11 mouse cellular contexts compared by ENCODE assay signal in the genomic region with DNA sequence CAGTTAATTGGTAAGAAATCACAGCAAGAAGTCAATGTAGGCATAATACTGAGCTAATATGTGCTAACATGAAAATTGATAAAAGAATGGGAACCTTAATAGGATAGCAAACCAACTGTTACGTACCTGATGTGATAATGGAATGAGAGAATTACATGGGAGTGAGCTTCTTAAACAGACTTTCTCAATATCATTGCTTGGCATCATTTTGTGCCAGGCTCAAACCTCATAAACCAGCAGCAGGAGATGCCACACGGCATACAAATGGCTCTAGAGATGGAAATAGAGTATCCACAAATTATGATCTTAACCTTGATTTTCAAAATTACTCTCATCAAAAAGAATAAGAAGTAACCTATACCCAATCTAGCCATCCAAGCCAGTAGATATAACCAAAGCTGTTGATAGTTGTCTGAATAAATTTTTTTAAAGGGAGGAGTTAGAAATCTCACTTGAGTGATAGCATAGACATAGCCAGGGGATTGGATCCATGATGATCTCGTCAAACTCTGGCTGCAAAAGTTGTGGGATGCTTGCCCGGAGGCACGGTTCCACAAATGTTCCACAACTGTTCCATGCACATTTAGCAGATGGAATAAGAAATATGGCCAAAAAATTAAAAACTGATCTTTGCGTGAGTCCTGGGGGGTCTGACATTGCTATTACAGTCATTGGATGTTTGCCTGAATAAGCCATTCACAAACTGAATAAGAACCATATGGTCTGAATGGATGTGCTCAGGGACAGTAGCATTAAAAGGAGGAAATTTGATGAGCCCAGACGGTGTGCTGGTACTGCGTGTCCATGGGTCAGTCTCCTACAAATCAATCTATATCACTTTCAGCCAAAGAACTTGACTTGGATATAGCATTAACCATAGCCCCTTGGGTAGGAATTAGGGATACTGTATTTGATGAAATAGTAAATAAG.
DNase-seq lines count a peak whose midpoint lies in the region; ATAC-seq and TF ChIP-seq lines count a peak whose summit lies in the region.
"Had no signal": no experiment of that assay in that cellular context is flagged by ENCODE, and none has a peak within 500 bp of the region (broad histone marks: within the 10 kb centered on the region; RNA-seq: fewer than 3 reads in every experiment).

No protein-coding gene starts in this region.

- 58% methylated on average over 8 of the region's 8 CpGs for WGBS in embryonic facial prominence, embryonic 14.5 days
- WGBS in embryonic facial prominence, embryonic 10.5 days: 85% methylated on average over 8 of the region's 8 CpGs
- 74% methylated on average over 8 of the region's 8 CpGs for WGBS in kidney, embryonic 16.5 days
- WGBS in liver, postnatal 0 days (ENCODE audit: insufficient replicate concordance): 86% methylated on average over 8 of the region's 8 CpGs

- no peak overlapping the region for H3K27ac ChIP-seq in embryonic facial prominence, embryonic 14.5 days (replicated peaks; ENCODE audit: low read depth, low read length)
- no peak overlapping the region for H3K27ac ChIP-seq in embryonic facial prominence, embryonic 10.5 days (replicated peaks)
- H3K27ac ChIP-seq in kidney, embryonic 16.5 days (ENCODE audit: low read length): no peak overlapping the region
- H3K27ac ChIP-seq in liver, postnatal 0 days (ENCODE audit: low read depth): no peak overlapping the region
- H3K27ac ChIP-seq: limb, embryonic 15.5 days; neural tube, embryonic 13.5 days had no signal

- peak; percentile 82 for DNase-seq in embryonic facial prominence, embryonic 14.5 days (ENCODE audit: low spot score)
- no peak for DNase-seq in embryonic facial prominence, embryonic 10.5 days (ENCODE audit: low spot score)
- peak; percentile 40 for DNase-seq in kidney, postnatal 14 days
- DNase-seq in cerebellum, adult 9-10 months: peak; percentile 54
- peak; percentile 6 to 55 for DNase-seq in layer of hippocampus, adult 18-20 months (ENCODE audit: low spot score in 2 of 2)
- DNase-seq in yolk sac, embryonic 10.5 days (ENCODE audit: low spot score): no peak
- no peak for DNase-seq in liver, postnatal 0 days

- ATAC-seq in embryonic facial prominence, embryonic 14.5 days (ENCODE audit: low read depth): peak; percentile 41; the same call in 1 of the 2 replicates
- no peak for ATAC-seq in kidney, embryonic 16.5 days (ENCODE audit: low FRiP score, low TSS enrichment)
- ATAC-seq in liver, postnatal 0 days: no peak

- no peaks in the 10 kb centered on the region for H3K36me3 ChIP-seq in embryonic facial prominence, embryonic 14.5 days (ENCODE audit: control insufficient read depth, insufficient read depth, low read length)
- no peaks in the 10 kb centered on the region for H3K36me3 ChIP-seq in embryonic facial prominence, embryonic 10.5 days (replicated peaks)
- no peaks in the 10 kb centered on the region for H3K36me3 ChIP-seq in kidney, embryonic 16.5 days (ENCODE audit: insufficient read depth, low read length)
- H3K36me3 ChIP-seq in liver, postnatal 0 days (replicated peaks; ENCODE audit: insufficient read depth, low read length): peaks cover 2% of the 10 kb centered on the region; the same call in 1 of the 2 replicates
- H3K36me3 ChIP-seq: limb, embryonic 15.5 days; neural tube, embryonic 13.5 days had no signal

- H3K4me3 ChIP-seq in embryonic facial prominence, embryonic 14.5 days (ENCODE audit: low read depth, low read length): no peak overlapping the region
- no peak overlapping the region for H3K4me3 ChIP-seq in embryonic facial prominence, embryonic 10.5 days
- H3K4me3 ChIP-seq in kidney, embryonic 16.5 days (ENCODE audit: low read length): no peak overlapping the region
- no peak overlapping the region for H3K4me3 ChIP-seq in liver, postnatal 0 days (ENCODE audit: low read depth, low read length)
- H3K4me3 ChIP-seq: limb, embryonic 15.5 days; megakaryocyte, embryonic 14.5 days; neural tube, embryonic 13.5 days had no signal

- H3K27me3 ChIP-seq in embryonic facial prominence, embryonic 14.5 days (replicated peaks; ENCODE audit: control insufficient read depth, insufficient read depth, low read length): no peaks in the 10 kb centered on the region
- H3K27me3 ChIP-seq in embryonic facial prominence, embryonic 10.5 days (replicated peaks; ENCODE audit: low read depth, poor library complexity, severe bottlenecking): no peaks in the 10 kb centered on the region
- no peaks in the 10 kb centered on the region for H3K27me3 ChIP-seq in kidney, embryonic 16.5 days (ENCODE audit: insufficient read depth, low read length)
- no peaks in the 10 kb centered on the region for H3K27me3 ChIP-seq in liver, postnatal 0 days (ENCODE audit: insufficient read depth, low read length)
- H3K27me3 ChIP-seq: limb, embryonic 15.5 days; megakaryocyte, embryonic 14.5 days; neural tube, embryonic 13.5 days had no signal

- no peak overlapping the region for H3K4me2 ChIP-seq in embryonic facial prominence, embryonic 14.5 days (ENCODE audit: low read depth, low read length)
- H3K4me2 ChIP-seq in kidney, embryonic 16.5 days (replicated peaks; ENCODE audit: low read depth, low read length): no peak overlapping the region
- H3K4me2 ChIP-seq in liver, postnatal 0 days (ENCODE audit: low read depth, low read length): no peak overlapping the region
- H3K4me2 ChIP-seq: limb, embryonic 15.5 days; neural tube, embryonic 13.5 days had no signal

- TF ChIP-seq EP300 in liver, postnatal 0 days (IDR thresholded peaks at IDR 0.05; ENCODE audit: low read depth): no peak

- H3K9me3 ChIP-seq in embryonic facial prominence, embryonic 14.5 days (ENCODE audit: control insufficient read depth, low read length): no peaks in the 10 kb centered on the region
- no peaks in the 10 kb centered on the region for H3K9me3 ChIP-seq in embryonic facial prominence, embryonic 10.5 days
- no peaks in the 10 kb centered on the region for H3K9me3 ChIP-seq in kidney, embryonic 16.5 days (ENCODE audit: low read length)
- no peaks in the 10 kb centered on the region for H3K9me3 ChIP-seq in liver, postnatal 0 days (ENCODE audit: low read length)
- H3K9me3 ChIP-seq: limb, embryonic 15.5 days; megakaryocyte, embryonic 14.5 days; neural tube, embryonic 13.5 days had no signal

- H3K4me1 ChIP-seq in embryonic facial prominence, embryonic 14.5 days (ENCODE audit: control insufficient read depth, insufficient read depth, low read length): no peaks in the 10 kb centered on the region; the same call in 1 of the 2 replicates
- no peaks in the 10 kb centered on the region for H3K4me1 ChIP-seq in embryonic facial prominence, embryonic 10.5 days
- H3K4me1 ChIP-seq in kidney, embryonic 16.5 days (ENCODE audit: insufficient read depth, low read length): no peaks in the 10 kb centered on the region
- no peaks in the 10 kb centered on the region for H3K4me1 ChIP-seq in liver, postnatal 0 days (ENCODE audit: insufficient read depth)
- H3K4me1 ChIP-seq: limb, embryonic 15.5 days; neural tube, embryonic 13.5 days had no signal

- no peak overlapping the region for H3K9ac ChIP-seq in embryonic facial prominence, embryonic 14.5 days (ENCODE audit: low read depth, low read length)
- H3K9ac ChIP-seq in kidney, embryonic 16.5 days (replicated peaks; ENCODE audit: low read length): no peak overlapping the region
- H3K9ac ChIP-seq in liver, postnatal 0 days (replicated peaks): no peak overlapping the region
- H3K9ac ChIP-seq: limb, embryonic 15.5 days; neural tube, embryonic 13.5 days had no signal

- no peak for TF ChIP-seq CTCF in liver, postnatal 0 days (IDR thresholded peaks at IDR 0.05; ENCODE audit: low read depth)

Comparison
In these comparisons a context has a peak if more than half of its experiments do, and no peak if none do; other contexts are left out.
1. DNase-seq: peak in embryonic facial prominence, embryonic 14.5 days (single experiment), kidney, postnatal 14 days (single experiment), cerebellum, adult 9-10 months (single experiment) and layer of hippocampus, adult 18-20 months (2 of 2); none in embryonic facial prominence, embryonic 10.5 days (single experiment), yolk sac, embryonic 10.5 days (single experiment) and liver, postnatal 0 days (single experiment).